Mouse (Mus musculus) heart, adult 8-10 months (tissue): ENCODE measurements around the gene Taf15. TPM values are rescaled to one million over a fixed set of nuclear protein-coding genes. Genes with fewer than 3 reads are reported as not detected.

Experiments used
- DNase-seq: peaks from one replicate; pipeline ENCODE4 v3.0.0; 2022; ENCODE audit warnings: low spot score
- total RNA-seq, 4 experiments: library from RNA; stranded (reverse); gene quantifications; 2 replicates each; pipeline ENCODE4 v1.2.4; 2022

Taf15 gene
- 10 to 100 TPM; 35.5 to 42.1 (median 38.4) TPM for total RNA-seq

GRCm38 (mm10) chr11:83472324-83473234 is at the start of gene Taf15:
Taf15 (plus strand) TSS chr11:83473086.
- DNase-seq, result peak; percentile 99

GRCm38 (mm10) chr11:83424681-83425080 is 48.2 kb upstream of the Taf15 start:
- DNase-seq, result peak; percentile 62

- DNase-seq, result no peak
Observed at GRCm38 (mm10) chr11:83426964-83427363, 45.9 kb upstream of the Taf15 start.

- no peak for DNase-seq
Observed at GRCm38 (mm10) chr11:83429355-83429754, 43.5 kb upstream of the Taf15 start, which contains the start of gene Gas2l2. Gas2l2 (minus strand) TSS chr11:83429455.

GRCm38 (mm10) chr11:83432533-83432932 is 40.4 kb upstream of the Taf15 start:
- DNase-seq, result no peak

- DNase-seq, result no peak
Observed at GRCm38 (mm10) chr11:83437377-83437776, 35.5 kb upstream of the Taf15 start, which contains the start of gene 1700020L24Rik. 1700020L24Rik (plus strand) TSS chr11:83437677.

GRCm38 (mm10) chr11:83439426-83440060 is 33.3 kb upstream of the Taf15 start:
- no peak for DNase-seq

GRCm38 (mm10) chr11:83440081-83441064 is 32.5 kb upstream of the Taf15 start:
- DNase-seq, result peak; percentile 77

GRCm38 (mm10) chr11:83441235-83441634 is 31.7 kb upstream of the Taf15 start:
- peak; percentile 65 for DNase-seq

- DNase-seq, result peak; percentile 88
Observed at GRCm38 (mm10) chr11:83442596-83443267, 30.2 kb upstream of the Taf15 start.

- no peak for DNase-seq
Observed at GRCm38 (mm10) chr11:83443824-83444223, 29.1 kb upstream of the Taf15 start.

GRCm38 (mm10) chr11:83445001-83445400 is 27.9 kb upstream of the Taf15 start:
- DNase-seq, result no peak

GRCm38 (mm10) chr11:83447612-83448011 is 25.3 kb upstream of the Taf15 start:
- no peak for DNase-seq

GRCm38 (mm10) chr11:83448021-83448926 is 24.6 kb upstream of the Taf15 start:
- peak; percentile 57 for DNase-seq

GRCm38 (mm10) chr11:83448927-83449236 is 24.0 kb upstream of the Taf15 start:
- DNase-seq, result no peak

- DNase-seq, result no peak
Observed at GRCm38 (mm10) chr11:83449298-83449697, 23.6 kb upstream of the Taf15 start.

GRCm38 (mm10) chr11:83450550-83450949 is 22.3 kb upstream of the Taf15 start:
- DNase-seq, result no peak

GRCm38 (mm10) chr11:83451281-83451680 is 21.6 kb upstream of the Taf15 start:
- DNase-seq, result no peak

GRCm38 (mm10) chr11:83454548-83454947 is 18.3 kb upstream of the Taf15 start:
- peak; percentile 39 for DNase-seq

GRCm38 (mm10) chr11:83455608-83456007 is 17.3 kb upstream of the Taf15 start:
- DNase-seq, result no peak
